Mouse (Mus musculus) embryo, embryonic 9.5 days (tissue): ENCODE results near the gene Rplp2.
"Not testable (repeated sequence)": the region's sequence is repeated elsewhere in the genome, so short reads cannot be mapped to it uniquely, and the experiment has no call there.

Experiments
- DNase-seq: peaks from one replicate; pipeline ENCODE4 v3.0.0-alpha.2; 2017; ENCODE audit errors: extremely low spot score

Gene Rplp2

GRCm38 (mm10) chr7:141443828-141444237 lies 3.3 kb upstream of the Rplp2 start, which contains the start of gene Pidd1:
Gene Pidd1, minus strand, starts transcription at chr7:141444025.
- peak; percentile 81 for DNase-seq

GRCm38 (mm10) chr7:141446374-141446773 lies 796 bp upstream of the Rplp2 start:
- DNase-seq, result not testable (repeated sequence)

- DNase-seq, result no peak
Observed at GRCm38 (mm10) chr7:141451928-141452327, 4.8 kb downstream of the Rplp2 start.

- no peak for DNase-seq
Observed at GRCm38 (mm10) chr7:141453636-141454035, 6.5 kb downstream of the Rplp2 start.

GRCm38 (mm10) chr7:141454967-141455551 lies 7.9 kb downstream of the Rplp2 start, which contains the start of gene Pnpla2:
Gene Pnpla2, plus strand, starts transcription at chr7:141455198.
- peak; percentile 92 for DNase-seq

GRCm38 (mm10) chr7:141455610-141456314 lies 8.6 kb downstream of the Rplp2 start:
- DNase-seq, result no peak

- no peak for DNase-seq
Observed at GRCm38 (mm10) chr7:141456739-141457138, 9.6 kb downstream of the Rplp2 start.

- no peak for DNase-seq
Observed at GRCm38 (mm10) chr7:141457236-141457635, 10.1 kb downstream of the Rplp2 start.

GRCm38 (mm10) chr7:141457986-141458660 lies 11.0 kb downstream of the Rplp2 start:
- no peak for DNase-seq

GRCm38 (mm10) chr7:141458661-141459060 lies 11.5 kb downstream of the Rplp2 start:
- no peak for DNase-seq

- DNase-seq, result no peak
Observed at GRCm38 (mm10) chr7:141459301-141459711, 12.1 kb downstream of the Rplp2 start.

GRCm38 (mm10) chr7:141460001-141460390 lies 12.8 kb downstream of the Rplp2 start:
- no peak for DNase-seq

GRCm38 (mm10) chr7:141460391-141461113 lies 13.4 kb downstream of the Rplp2 start, which contains the start of gene Cracr2b:
Gene Cracr2b, plus strand, starts transcription at chr7:141461094.
- DNase-seq, result no peak

- no peak for DNase-seq
Observed at GRCm38 (mm10) chr7:141461521-141462332, 14.6 kb downstream of the Rplp2 start.

GRCm38 (mm10) chr7:141462333-141462821 lies 15.2 kb downstream of the Rplp2 start:
- no peak for DNase-seq

- no peak for DNase-seq
Observed at GRCm38 (mm10) chr7:141463824-141464602, 16.8 kb downstream of the Rplp2 start.

- DNase-seq, result no peak
Observed at GRCm38 (mm10) chr7:141464603-141465201, 17.5 kb downstream of the Rplp2 start.

- DNase-seq, result no peak
Observed at GRCm38 (mm10) chr7:141465388-141466044, 18.3 kb downstream of the Rplp2 start.

GRCm38 (mm10) chr7:141466045-141466394 lies 18.9 kb downstream of the Rplp2 start:
- DNase-seq, result no peak
